Mouse (Mus musculus) gastrocnemius, postnatal 14 days (tissue): ENCODE measurements around the gene Kti12. TPM values are rescaled to one million over a fixed set of nuclear protein-coding genes. Genes with fewer than 3 reads are reported as not detected.

Source experiments
- DNase-seq: peaks from one replicate; pipeline ENCODE4 v3.0.0; 2021; ENCODE audit warnings: mixed read lengths
- intact Hi-C: fragments of 180-260 bp; cut with DNase I; formaldehyde crosslinking; loops from one replicate; pipeline ENCODE4 v1.15.1; 2025; ENCODE audit warnings: low total_unique reads
- long read RNA-seq, 2 experiments: library from polyadenylated mRNA; stranded (forward); transcript quantifications; one replicate each; pipeline ENCODE4 v2.0.0; 2021
- total RNA-seq, 2 experiments: library from RNA; stranded (reverse); gene quantifications; 2 replicates each; pipeline ENCODE4 v1.2.3; 2021

Kti12 gene
- 10 to 100 TPM; 16.6 to 21.2 TPM for total RNA-seq
- long read RNA-seq, experiment 1, transcript Kti12-201 (1 exons, 1,629 nt), result major isoform, 29 of 29 reads
- long read RNA-seq, experiment 1, partial matches to known transcripts, result 0 of 29 reads
- long read RNA-seq, experiment 1, other reads (novel, unspliced or antisense), result 0 of 29 reads
- long read RNA-seq, experiment 2, transcript Kti12-201 (1 exons, 1,629 nt), result major isoform, 43 of 43 reads
- long read RNA-seq, experiment 2, partial matches to known transcripts, result 0 of 43 reads
- long read RNA-seq, experiment 2, other reads (novel, unspliced or antisense), result 0 of 43 reads

GRCm38 (mm10) chr4:108847715-108848504 is at the start of gene Kti12:
Gene Kti12 (plus strand): TSS chr4:108847785.
- intact Hi-C loops, result no loop called here
- DNase-seq, result peak; percentile 84

GRCm38 (mm10) chr4:108798083-108798830 is 49.3 kb upstream of the Kti12 start:
- intact Hi-C loops, result no loop called here
- peak; percentile 72 for DNase-seq

- DNase-seq, result no peak
- intact Hi-C loops, result no loop called here
Measured at GRCm38 (mm10) chr4:108803535-108803934, 44.0 kb upstream of the Kti12 start.

GRCm38 (mm10) chr4:108811142-108811541 is 36.4 kb upstream of the Kti12 start:
- intact Hi-C loops, result no loop called here
- no peak for DNase-seq

- intact Hi-C loops, result no loop called here
- DNase-seq, result no peak
Measured at GRCm38 (mm10) chr4:108811550-108811949, 36.0 kb upstream of the Kti12 start.

GRCm38 (mm10) chr4:108825677-108826076 is 21.9 kb upstream of the Kti12 start:
- intact Hi-C loops, result no loop called here
- no peak for DNase-seq

- intact Hi-C loops, result no loop called here
- DNase-seq, result no peak
Measured at GRCm38 (mm10) chr4:108826096-108826495, 21.5 kb upstream of the Kti12 start.

GRCm38 (mm10) chr4:108826643-108827042 is 20.9 kb upstream of the Kti12 start:
- DNase-seq, result no peak
- intact Hi-C loops, result no loop called here

- intact Hi-C loops, result no loop called here
- DNase-seq, result no peak
Measured at GRCm38 (mm10) chr4:108830698-108831097, 16.9 kb upstream of the Kti12 start.

GRCm38 (mm10) chr4:108832916-108833827 is 14.4 kb upstream of the Kti12 start, which contains the start of gene Btf3l4:
Gene Btf3l4 (minus strand): TSS chr4:108833614.
- DNase-seq, result peak; percentile 92
- intact Hi-C loops, result no loop called here

GRCm38 (mm10) chr4:108833828-108834114 is 13.8 kb upstream of the Kti12 start:
- intact Hi-C loops, result no loop called here
- no peak for DNase-seq

GRCm38 (mm10) chr4:108834115-108834970 is 13.2 kb upstream of the Kti12 start, which contains the start of gene Txndc12:
Gene Txndc12 (plus strand): TSS chr4:108834601.
- intact Hi-C loops, result no loop called here
- peak; percentile 86 for DNase-seq

GRCm38 (mm10) chr4:108834971-108835311 is 12.6 kb upstream of the Kti12 start:
- intact Hi-C loops, result no loop called here
- no peak for DNase-seq

GRCm38 (mm10) chr4:108835496-108835895 is 12.1 kb upstream of the Kti12 start:
- no peak for DNase-seq
- intact Hi-C loops, result no loop called here

GRCm38 (mm10) chr4:108838031-108838430 is 9.6 kb upstream of the Kti12 start:
- no peak for DNase-seq

GRCm38 (mm10) chr4:108841920-108842578 is 5.5 kb upstream of the Kti12 start:
- intact Hi-C loops, result no loop called here
- no peak for DNase-seq

More at GRCm38 (mm10) chr4:108838031-108838430, 9.6 kb upstream of the Kti12 start:
- intact Hi-C loops, result no loop called here

- DNase-seq, result no peak
- intact Hi-C loops, result no loop called here
Measured at GRCm38 (mm10) chr4:108843336-108843735, 4.2 kb upstream of the Kti12 start.
